Mouse (Mus musculus) left cerebral cortex, postnatal 4 days (tissue): Measurements from ENCODE around the gene Rock2. TPM values are rescaled to one million over a fixed set of nuclear protein-coding genes. Genes with fewer than 3 reads are reported as not detected.

Experiments used
- DNase-seq: peaks from one replicate; pipeline ENCODE4 v3.0.0-alpha.2; 2022
- intact Hi-C: fragments of 180-260 bp; cut with DNase I; formaldehyde crosslinking; loops from one replicate; pipeline ENCODE4 v1.15.1; 2025
- total RNA-seq, 2 experiments: library from RNA; stranded (reverse); gene quantifications; 2 replicates each; pipeline ENCODE4 v1.2.3; 2021

Gene Rock2
- total RNA-seq, 2 experiments from 2014 or later: 53.2 to 57.3 TPM

DNA sequence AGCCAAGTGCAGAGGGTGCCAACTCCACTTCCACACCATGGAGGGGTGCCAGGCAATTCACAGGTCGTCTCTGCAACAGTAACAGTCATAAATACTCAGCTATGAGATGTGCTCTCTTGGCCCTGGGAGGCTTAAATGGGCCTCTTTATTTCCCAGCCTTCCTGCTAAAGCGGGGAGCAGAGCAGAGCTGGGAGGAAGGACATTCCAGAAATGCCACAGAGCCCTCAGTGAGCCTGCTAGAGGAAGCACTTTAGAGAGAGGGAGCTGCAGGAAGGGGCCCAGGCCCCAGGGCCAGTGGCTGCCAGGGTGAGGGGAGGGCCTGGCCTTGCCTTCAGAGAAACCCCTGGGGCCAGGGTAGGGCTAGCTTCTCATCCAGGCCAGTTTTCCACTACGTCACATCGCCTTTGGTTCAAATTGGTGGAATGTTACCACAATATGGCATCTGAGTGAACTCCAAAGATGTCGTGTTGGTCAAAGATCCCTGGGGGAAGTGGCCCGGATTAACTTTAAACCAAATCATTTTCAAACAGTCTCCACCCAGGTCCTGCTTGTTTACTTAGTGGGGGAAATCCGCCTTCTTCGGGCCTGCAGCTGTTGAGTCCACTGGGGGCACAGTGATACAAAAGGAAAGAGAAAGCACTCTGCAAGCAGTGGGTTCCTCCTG lies 24.2 kb upstream of the Rock2 start:
- intact Hi-C loops: no loop called here
- DNase-seq: peak; percentile 43

GRCm38 (mm10) chr12:16872006-16872405 lies 22.7 kb upstream of the Rock2 start:
- no peak for DNase-seq
- intact Hi-C loops: no loop called here

GRCm38 (mm10) chr12:16872926-16873464 lies 21.7 kb upstream of the Rock2 start:
- intact Hi-C loops: no loop called here

GRCm38 (mm10) chr12:16873549-16873948 lies 21.1 kb upstream of the Rock2 start:
- no peak for DNase-seq
- intact Hi-C loops: no loop called here

More at GRCm38 (mm10) chr12:16872926-16873464, 21.7 kb upstream of the Rock2 start:
- no peak for DNase-seq

GRCm38 (mm10) chr12:16874086-16874485 lies 20.6 kb upstream of the Rock2 start:
- intact Hi-C loops: no loop called here
- no peak for DNase-seq

GRCm38 (mm10) chr12:16875269-16875668 lies 19.4 kb upstream of the Rock2 start:
- DNase-seq: no peak

DNA sequence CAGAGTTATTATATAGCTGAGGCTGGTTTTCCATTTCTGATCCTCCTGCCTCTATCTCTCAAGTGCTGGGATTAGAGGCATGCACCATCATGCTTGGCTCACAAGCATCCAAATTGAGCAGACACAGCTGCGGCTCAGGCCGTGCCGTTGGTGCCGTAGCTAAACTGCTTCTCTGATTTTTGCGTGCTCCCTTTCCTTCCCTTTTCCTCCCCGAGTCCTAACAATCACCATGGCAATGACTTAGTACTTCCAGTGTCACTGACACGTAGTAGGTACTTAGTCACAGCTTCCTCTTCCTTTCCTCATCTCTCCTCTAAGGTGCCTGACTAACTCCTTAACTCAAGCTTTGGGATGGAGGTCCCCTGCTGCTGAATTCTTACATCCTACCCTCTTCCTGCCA lies 19.0 kb upstream of the Rock2 start:
- no peak for DNase-seq
- intact Hi-C loops: no loop called here

More at GRCm38 (mm10) chr12:16875269-16875668, 19.4 kb upstream of the Rock2 start:
- intact Hi-C loops: no loop called here

DNA sequence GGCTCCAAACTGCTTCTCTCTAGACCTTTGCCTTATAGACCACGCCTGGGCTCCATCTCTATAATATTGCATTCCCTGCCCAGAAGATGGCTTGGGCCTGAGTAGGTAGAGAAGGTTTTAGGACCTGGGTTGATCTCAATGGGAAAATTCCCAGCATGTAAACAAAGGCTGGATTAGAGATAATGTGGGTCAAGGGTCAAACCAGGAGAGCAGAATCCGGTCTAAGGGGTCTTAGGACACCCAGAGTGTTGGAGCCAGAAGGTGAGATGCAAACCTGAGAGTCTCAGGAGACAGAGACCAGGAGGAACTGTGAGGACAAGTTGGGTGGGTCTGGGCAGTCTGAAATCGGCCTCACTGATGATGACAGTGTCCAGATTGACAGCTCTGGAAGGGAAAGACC lies 18.0 kb upstream of the Rock2 start:
- DNase-seq: no peak
- intact Hi-C loops: no loop called here

- intact Hi-C loops: no loop called here
- no peak for DNase-seq
These were observed 17.6 kb upstream of the Rock2 start for GRCm38 (mm10) chr12:16877141-16877540.

DNA sequence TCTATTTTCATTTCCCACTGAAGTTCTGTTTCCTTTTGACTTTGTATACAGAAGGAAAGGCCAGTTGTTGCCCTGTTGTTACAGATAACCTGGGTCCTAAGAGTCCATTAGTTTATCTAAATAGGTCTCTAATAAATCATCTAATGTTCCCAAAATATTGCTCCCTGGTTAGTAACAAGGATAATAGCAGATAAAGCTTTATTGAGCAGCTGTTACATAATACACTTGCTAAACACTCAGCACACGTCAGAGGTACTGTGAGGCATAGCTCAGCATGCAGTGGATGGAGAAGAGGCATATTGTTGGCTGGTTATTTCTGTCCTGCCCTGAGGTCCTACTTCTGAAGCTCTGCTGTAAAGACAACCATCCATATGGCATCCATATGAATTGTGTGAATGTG lies 17.0 kb upstream of the Rock2 start:
- intact Hi-C loops: no loop called here
- DNase-seq: no peak

DNA sequence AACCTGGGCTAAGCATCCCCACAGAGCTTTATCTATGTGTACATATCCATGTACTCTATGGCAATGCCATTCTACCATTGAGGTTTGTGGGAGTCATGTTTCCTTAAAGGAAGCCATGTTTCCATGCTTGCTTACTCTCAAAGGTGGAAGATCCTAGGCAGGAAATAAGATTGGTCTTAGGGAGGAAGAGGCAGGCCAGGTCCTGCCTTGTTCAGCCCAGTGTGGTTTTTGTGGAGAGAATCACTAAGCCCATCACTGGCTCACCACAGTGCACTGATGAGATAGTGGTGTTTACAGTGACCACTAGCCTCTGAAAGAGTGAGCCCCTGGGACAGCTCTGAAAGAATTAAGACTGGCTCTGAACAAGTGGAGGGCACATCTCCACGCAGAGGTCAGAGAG lies 15.3 kb upstream of the Rock2 start:
- DNase-seq: no peak
- intact Hi-C loops: no loop called here

- intact Hi-C loops: no loop called here
- DNase-seq: no peak
These were observed 14.6 kb upstream of the Rock2 start for GRCm38 (mm10) chr12:16880077-16880476.

- intact Hi-C loops: no loop called here
- no peak for DNase-seq
These were observed 12.3 kb upstream of the Rock2 start for GRCm38 (mm10) chr12:16882442-16882841.

GRCm38 (mm10) chr12:16883111-16883510 lies 11.6 kb upstream of the Rock2 start:
- DNase-seq: no peak

DNA sequence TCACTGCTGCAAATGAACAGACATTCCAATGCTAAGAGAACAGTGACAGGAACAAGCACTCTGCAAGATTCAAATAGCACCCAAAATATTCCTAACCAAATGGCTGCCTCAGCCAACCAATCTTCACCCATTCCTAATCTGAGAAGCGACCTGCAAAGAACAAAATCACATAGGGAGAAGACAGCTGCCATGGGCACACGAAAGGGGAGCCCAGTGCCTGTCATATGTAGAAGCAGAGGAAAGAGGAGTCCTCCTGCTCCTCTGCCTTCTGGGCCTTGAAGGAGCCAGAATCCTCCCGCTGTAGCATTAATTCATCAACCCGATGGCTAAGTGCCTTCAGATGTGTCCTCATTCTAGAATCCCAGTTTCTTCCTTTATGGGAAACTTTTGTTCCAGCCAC lies 10.2 kb upstream of the Rock2 start:
- intact Hi-C loops: no loop called here
- no peak for DNase-seq

More at GRCm38 (mm10) chr12:16883111-16883510, 11.6 kb upstream of the Rock2 start:
- intact Hi-C loops: no loop called here

DNA sequence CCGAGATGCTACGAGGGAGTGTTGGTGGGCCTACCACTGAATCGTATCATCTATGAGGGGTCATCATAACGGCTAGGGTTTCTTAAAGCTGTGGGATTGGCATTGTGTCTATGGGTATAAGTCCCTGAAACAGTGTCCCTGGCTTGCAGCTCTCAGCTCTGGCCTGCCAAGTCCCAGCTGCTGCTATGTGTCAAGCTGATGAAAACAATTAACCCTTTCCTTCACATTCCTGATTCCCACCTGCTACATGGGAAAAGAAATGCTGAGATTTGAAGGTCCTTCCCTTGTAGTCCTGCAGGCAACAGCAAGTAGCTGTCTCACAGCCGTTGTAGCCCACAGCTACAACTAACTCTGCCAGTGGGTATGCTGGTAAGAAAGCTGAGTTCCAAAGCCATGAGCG lies 8.3 kb upstream of the Rock2 start:
- DNase-seq: no peak
- intact Hi-C loops: no loop called here

DNA sequence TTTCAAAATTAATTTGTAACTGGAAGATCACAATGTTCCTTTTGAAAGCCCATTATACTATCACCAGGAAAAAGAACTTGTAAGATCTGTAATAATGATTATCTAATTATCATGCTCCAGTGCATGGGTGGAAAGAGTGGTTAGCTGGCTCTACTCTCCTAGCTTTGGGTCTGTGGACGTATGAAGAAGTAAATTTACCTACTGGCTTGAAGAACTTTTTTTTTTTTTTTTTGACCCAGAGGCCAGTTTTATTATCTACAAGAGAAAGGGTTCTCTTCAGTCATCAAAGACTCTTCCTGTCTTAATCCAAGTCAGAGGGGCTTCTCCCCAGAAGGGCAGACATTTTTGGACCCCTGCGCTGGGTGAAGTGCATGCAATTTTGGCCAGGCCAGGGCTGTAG lies 1.7 kb upstream of the Rock2 start:
- intact Hi-C loops: no loop called here

DNA sequence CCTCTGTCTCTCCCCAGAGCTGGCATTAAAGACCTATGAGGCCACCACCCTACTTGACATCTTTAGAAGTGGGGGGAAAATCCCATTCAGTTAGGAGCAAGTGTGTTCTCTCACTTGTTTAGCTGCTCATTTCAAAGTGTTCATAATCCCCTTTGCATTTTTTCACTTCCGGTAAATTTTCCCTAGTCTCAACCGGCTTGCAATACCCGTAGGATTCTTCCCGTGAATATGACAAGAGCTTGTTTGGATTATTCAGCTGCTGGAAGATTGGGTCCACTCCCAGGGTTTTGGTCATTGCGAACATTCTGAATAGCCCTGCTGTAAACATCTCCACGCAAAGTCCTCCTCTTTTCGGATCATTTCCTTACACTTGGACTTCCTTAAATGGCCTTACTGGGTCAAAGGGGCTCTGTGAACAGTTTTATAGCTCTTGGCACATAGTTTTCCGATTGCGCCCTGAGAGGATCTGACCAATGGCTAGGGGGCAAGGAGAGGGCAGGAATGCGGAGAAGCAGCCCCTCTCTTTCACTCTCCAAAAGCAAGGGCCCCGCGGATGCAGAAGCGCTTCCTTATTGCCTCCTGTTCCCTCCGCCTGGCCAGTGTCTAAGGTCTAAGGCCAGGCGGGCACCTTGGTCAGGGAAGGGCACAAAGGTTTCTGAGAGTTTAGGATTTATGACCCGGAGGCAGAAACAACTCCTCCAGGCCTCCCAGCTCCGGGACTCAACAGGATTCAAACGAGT lies 869 bp upstream of the Rock2 start:
- no peak for DNase-seq
- intact Hi-C loops: no loop called here

More for the DNA sequence above, 1.7 kb upstream of the Rock2 start:
- DNase-seq: no peak

GRCm38 (mm10) chr12:16895221-16895928 lies 680 bp downstream of the Rock2 start:
- intact Hi-C loops: no loop called here
- peak; percentile 48 for DNase-seq

GRCm38 (mm10) chr12:16896073-16896789 lies 1.5 kb downstream of the Rock2 start:
- no peak for DNase-seq
- intact Hi-C loops: no loop called here

GRCm38 (mm10) chr12:16897225-16897624 lies 2.5 kb downstream of the Rock2 start:
- intact Hi-C loops: no loop called here
- DNase-seq: no peak
